In genomic region chr3:135796117-135796516, GRCm38 (mm10) we compare ENCODE assay signal across 20 mouse cellular contexts.
"Had no signal": no experiment of that assay in that cellular context is flagged by ENCODE, and none has a peak within 500 bp of the region (broad histone marks: within the 10 kb centered on the region; RNA-seq: fewer than 3 reads in every experiment).

No protein-coding gene starts in this region.

- H3K27me3 ChIP-seq: liver, embryonic 13.5 days; liver, embryonic 15.5 days; lung, embryonic 15.5 days; midbrain, embryonic 12.5 days; neural tube, embryonic 13.5 days; neural tube, embryonic 15.5 days; stomach, embryonic 15.5 days had no signal

- DNase-seq: liver, embryonic 13.5 days; liver, postnatal 0 days; lung, adult 2 months; lung, postnatal 10 days; midbrain, embryonic 14.5 days; right cerebral cortex, adult 18-20 months; right cerebral cortex, postnatal 25 days; thymus, adult 2 months; thymus, postnatal 25 days had no signal

- ATAC-seq: liver, postnatal 0 days; midbrain, embryonic 16.5 days had no signal

- H3K27ac ChIP-seq: liver, embryonic 13.5 days; liver, embryonic 15.5 days; lung, embryonic 15.5 days; macrophage; midbrain, embryonic 10.5 days; midbrain, embryonic 12.5 days; neural tube, embryonic 13.5 days; neural tube, embryonic 15.5 days; stomach, embryonic 15.5 days; stomach, postnatal 0 days had no signal

- H3K9ac ChIP-seq: liver, embryonic 13.5 days; liver, embryonic 15.5 days; liver, postnatal 0 days; lung, embryonic 15.5 days; midbrain, embryonic 12.5 days; neural tube, embryonic 13.5 days; neural tube, embryonic 15.5 days; stomach, embryonic 15.5 days had no signal

- H3K4me3 ChIP-seq: liver, embryonic 13.5 days; liver, embryonic 15.5 days; lung, embryonic 15.5 days; midbrain, embryonic 10.5 days; midbrain, embryonic 12.5 days; myocyte; neural tube, embryonic 13.5 days; neural tube, embryonic 15.5 days; stomach, embryonic 15.5 days had no signal

- H3K4me1 ChIP-seq: liver, embryonic 15.5 days; midbrain, embryonic 10.5 days; midbrain, embryonic 12.5 days; neural tube, embryonic 13.5 days; neural tube, embryonic 15.5 days; stomach, embryonic 15.5 days had no signal

- H3K36me3 ChIP-seq: liver, embryonic 13.5 days; liver, embryonic 15.5 days; lung, embryonic 15.5 days; midbrain, embryonic 10.5 days; midbrain, embryonic 12.5 days; neural tube, embryonic 13.5 days; neural tube, embryonic 15.5 days; stomach, embryonic 15.5 days had no signal

- H3K4me2 ChIP-seq: liver, embryonic 13.5 days; liver, embryonic 15.5 days; lung, embryonic 15.5 days; midbrain, embryonic 12.5 days; neural tube, embryonic 13.5 days; neural tube, embryonic 15.5 days; stomach, embryonic 15.5 days had no signal

- H3K9me3 ChIP-seq: liver, embryonic 13.5 days; liver, embryonic 15.5 days; lung, embryonic 15.5 days; midbrain, embryonic 10.5 days; midbrain, embryonic 12.5 days; neural tube, embryonic 13.5 days; neural tube, embryonic 15.5 days; stomach, embryonic 15.5 days had no signal
